Mouse (Mus musculus): ENCODE measurements around the gene Gm45194. TPM values are rescaled to one million over a fixed set of nuclear protein-coding genes. Genes with fewer than 3 reads are reported as not detected.

Gm45194 gene
- not detected for polyA plus RNA-seq (2015; fragmentation: Illumina TruSeq; extraction: RNeasy Lipid Tissue Mini Kit (QIAGEN cat#74804); ENCODE audit: insufficient read depth, low replicate concordance)

DNA sequence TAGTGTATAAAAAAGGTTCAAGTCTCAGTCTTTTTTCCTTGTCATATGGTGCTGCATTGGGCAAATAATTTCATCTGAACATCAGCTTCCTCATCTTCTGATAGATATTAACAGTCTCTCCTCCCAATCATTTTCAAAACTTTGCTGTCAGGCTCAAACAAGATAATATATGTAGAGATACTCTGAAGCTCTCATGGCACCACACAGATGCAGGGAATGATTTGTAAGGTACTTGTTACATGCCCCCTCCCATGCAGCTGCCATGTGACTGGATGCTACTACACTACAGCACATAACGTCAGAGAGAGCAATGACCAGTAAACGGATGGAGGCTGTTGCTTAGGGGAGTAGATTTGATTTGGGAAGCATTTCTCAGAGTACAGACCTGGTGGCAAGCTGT lies at the start of gene Gm45194:
Gm45194 (plus strand) TSS at position 301 of the 400 bp plus-strand sequence.

DNA sequence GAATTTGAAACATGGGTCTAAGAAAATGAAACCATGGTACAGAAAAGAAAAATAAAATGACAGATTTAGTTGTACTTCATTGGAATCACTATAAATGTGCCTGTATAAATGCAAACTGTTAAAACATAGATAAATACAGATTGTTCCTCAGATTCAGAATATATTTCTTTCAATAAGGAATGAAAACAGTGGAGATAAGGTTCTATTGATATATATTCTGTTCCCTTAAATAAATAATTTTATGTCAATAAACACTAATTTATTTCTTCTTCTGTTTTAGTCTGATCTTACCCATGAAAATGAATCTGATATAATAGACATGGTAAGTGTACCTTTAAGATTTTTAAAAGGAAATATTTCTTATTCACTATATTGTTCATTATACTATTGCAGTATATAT lies 119.5 kb downstream of the Gm45194 start, which contains the start of gene Tex16:
Tex16 (plus strand) TSS at position 301 of the 400 bp plus-strand sequence.

DNA sequence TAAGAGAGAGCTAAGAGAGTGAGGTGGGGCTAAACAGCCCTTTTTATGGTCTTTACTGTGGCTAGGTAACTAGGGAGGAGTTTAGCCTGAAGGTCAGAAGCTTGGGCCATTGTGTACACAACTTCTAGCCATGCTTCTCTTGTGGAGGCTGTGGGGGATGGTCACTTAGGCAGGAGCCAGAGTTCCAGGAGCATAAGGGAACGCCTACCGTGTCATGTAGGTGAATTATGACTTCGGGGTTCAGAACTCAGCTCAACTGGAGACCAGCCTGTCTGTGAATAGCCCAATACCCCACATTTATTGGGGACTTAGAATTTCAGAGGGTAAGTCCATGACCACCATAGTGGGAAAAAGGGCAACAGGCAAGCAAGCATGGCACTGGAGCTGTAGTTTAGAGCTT lies 347.6 kb downstream of the Gm45194 start, which contains the start of gene 4933403O08Rik:
4933403O08Rik (plus strand) TSS at position 301 of the 400 bp plus-strand sequence.

Other genes starting within 250 kb of the Gm45194 start
- 0.41 TPM for gene Hdx, start 194.3 kb upstream of the Gm45194 start, polyA plus RNA-seq (2015; fragmentation: Illumina TruSeq; extraction: RNeasy Lipid Tissue Mini Kit (QIAGEN cat#74804); ENCODE audit: insufficient read depth, low replicate concordance)
- gene Tex16, start 119.6 kb downstream of the Gm45194 start, polyA plus RNA-seq (2015; fragmentation: Illumina TruSeq; extraction: RNeasy Lipid Tissue Mini Kit (QIAGEN cat#74804); ENCODE audit: insufficient read depth, low replicate concordance): not detected

All from spleen, adult 10 weeks (tissue).